Mouse (Mus musculus) stomach, postnatal 0 days (tissue): Measurements from ENCODE around the gene Crebl2.

Source experiments
- CTCF ChIP-seq: IDR thresholded peaks from 2 replicates; pipeline ENCODE4 v1.5.1; 2016; ENCODE audit warnings: antibody characterized with exemption, low read depth, mild to moderate bottlenecking, moderate library complexity
- EP300 ChIP-seq: optimal IDR thresholded peaks from 2 replicates; pipeline ENCODE3; 2016; ENCODE audit warnings: antibody characterized with exemption

- no peak for TF ChIP-seq CTCF
- no peak for TF ChIP-seq EP300
Observed at GRCm38 (mm10) chr6:134903891-134904884, 74.2 kb downstream of the Crebl2 start.
